Mouse (Mus musculus): ENCODE measurements around the gene Gnmt.

- TF ChIP-seq POLR2A (IDR thresholded peaks at IDR 0.05; ENCODE audit: extremely low read depth, insufficient read depth, low read length), result no peak
- no peak for TF ChIP-seq CTCF (IDR thresholded peaks at IDR 0.05; ENCODE audit: extremely low read depth, insufficient read depth, low read length)
These were observed 21.6 kb upstream of the Gnmt start for GRCm38 (mm10) chr17:46750580-46750979.
